Mouse (Mus musculus): Measurements from ENCODE around the gene Olfr353. TPM values are rescaled to one million over a fixed set of nuclear protein-coding genes. Genes with fewer than 3 reads are reported as not detected.

Olfr353 gene
- polyA plus RNA-seq (2021) = not detected

DNA sequence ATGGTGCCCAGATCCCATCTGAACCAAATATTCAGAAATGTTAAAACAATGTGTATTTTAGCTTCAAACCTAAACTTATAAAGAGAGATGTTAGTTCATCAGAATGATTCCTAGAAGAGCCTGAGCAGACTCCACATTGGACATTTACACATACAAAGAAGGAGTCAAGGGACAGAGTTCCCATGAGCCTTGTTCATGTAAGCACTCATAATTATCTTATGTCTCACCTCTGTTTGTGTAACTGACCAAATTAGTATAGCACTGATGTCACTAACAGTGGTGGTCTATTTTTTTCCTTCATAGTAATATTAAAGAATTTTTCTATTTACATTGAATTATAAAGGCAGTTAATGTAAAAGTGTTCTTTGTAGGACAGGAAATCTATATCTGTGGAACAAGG lies at the start of gene Olfr353:
Gene Olfr353 (minus strand): TSS at position 101 of the 400 bp plus-strand sequence.
- TF ChIP-seq CTCF (IDR thresholded peaks at IDR 0.05) = no peak
- POLR2A ChIA-PET = no interaction called here
- no peak for DNase-seq (ENCODE audit: low read depth, low spot score)

DNA sequence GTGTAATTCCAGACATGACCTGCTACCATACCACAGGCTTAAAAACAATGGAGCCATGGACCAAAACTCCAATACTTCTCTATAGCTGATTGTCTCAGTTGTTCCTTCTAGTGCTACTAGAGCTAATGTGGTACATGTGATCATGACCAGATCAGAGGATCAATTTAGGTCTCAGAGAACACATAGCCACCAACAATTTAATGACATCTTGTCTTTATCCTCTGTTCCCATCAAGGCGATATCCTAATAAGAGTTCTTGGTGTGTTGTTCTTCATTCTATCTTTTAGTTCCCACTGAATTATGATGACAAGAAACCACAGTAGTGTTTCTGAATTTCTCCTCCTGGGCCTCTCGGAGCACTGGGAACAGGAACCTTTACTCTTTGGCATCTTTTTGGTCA lies 44.1 kb upstream of the Olfr353 start, which contains the start of gene Olfr356:
Gene Olfr356 (plus strand): TSS at position 301 of the 400 bp plus-strand sequence.
- POLR2A ChIA-PET = no interaction called here
- no peak for TF ChIP-seq CTCF (IDR thresholded peaks at IDR 0.05)
- CTCF ChIA-PET = no interaction called here
- ATAC-seq = no peak
- H3K27me3 ChIP-seq = no peaks in the 10 kb centered on the region
- DNase-seq (ENCODE audit: low read depth, low spot score) = no peak
- in situ Hi-C loops (cut with MboI; ENCODE audit: low pct_unique_long_range_greater_than_20kb) = no loop called here

More for the DNA sequence above, at the start of gene Olfr353:
- CTCF ChIA-PET = no interaction called here
- in situ Hi-C loops (cut with MboI; ENCODE audit: low pct_unique_long_range_greater_than_20kb) = no loop called here
- no peaks in the 10 kb centered on the region for H3K27me3 ChIP-seq
- ATAC-seq = no peak

DNA sequence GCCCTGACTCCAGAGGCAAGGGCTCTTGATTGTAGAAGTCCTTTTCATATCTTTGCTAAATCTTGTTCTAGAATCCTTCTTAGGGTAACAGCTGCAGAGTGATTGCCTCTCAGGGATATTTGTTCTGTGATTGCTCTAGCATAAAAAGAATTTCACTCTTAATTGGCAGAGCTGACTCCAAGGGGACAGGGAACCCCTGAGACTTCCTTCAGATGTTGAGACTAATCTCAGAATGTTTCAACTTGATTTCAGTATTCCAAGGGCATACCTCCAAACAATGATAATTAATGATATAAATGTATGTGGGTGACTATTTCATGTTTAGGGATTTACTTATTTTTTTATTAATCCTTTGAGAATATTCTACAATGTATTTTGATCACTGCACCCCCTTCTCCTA lies 36.1 kb upstream of the Olfr353 start, which contains the start of gene Olfr355:
Gene Olfr355 (minus strand): TSS at position 101 of the 400 bp plus-strand sequence.
- no peak for ATAC-seq
- ChIA-PET CTCF (no interaction called here), POLR2A (no interaction called here)
- TF ChIP-seq CTCF (IDR thresholded peaks at IDR 0.05) = no peak
- H3K27me3 ChIP-seq = no peaks in the 10 kb centered on the region
- in situ Hi-C loops (cut with MboI; ENCODE audit: low pct_unique_long_range_greater_than_20kb) = no loop called here
- DNase-seq (ENCODE audit: low read depth, low spot score) = no peak

DNA sequence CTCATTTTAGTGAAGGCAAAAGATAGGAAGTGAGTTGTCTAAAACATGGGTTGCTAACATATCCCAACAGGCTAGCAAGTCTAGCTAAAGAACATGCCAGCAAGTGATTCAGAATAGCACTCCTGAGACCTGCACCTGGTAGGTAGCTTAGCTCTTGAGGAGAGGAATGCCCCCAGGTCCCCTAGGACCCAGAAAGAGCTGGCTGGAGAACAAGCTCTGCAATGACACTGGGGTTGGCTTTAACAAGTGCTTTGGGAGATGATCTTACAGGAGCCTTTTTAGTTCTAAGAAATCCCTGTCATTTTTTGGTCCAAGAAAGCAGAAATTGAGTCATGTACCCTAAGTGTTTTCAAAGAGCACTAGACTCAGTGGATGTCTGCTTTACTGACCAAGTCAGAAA lies 12.6 kb upstream of the Olfr353 start, which contains the start of gene Olfr354:
Gene Olfr354 (plus strand): TSS at position 301 of the 400 bp plus-strand sequence.
- no peaks in the 10 kb centered on the region for H3K27me3 ChIP-seq
- CTCF ChIA-PET = no interaction called here
- POLR2A ChIA-PET = no interaction called here
- in situ Hi-C loops (cut with MboI; ENCODE audit: low pct_unique_long_range_greater_than_20kb) = no loop called here
- TF ChIP-seq CTCF (IDR thresholded peaks at IDR 0.05) = no peak
- no peak for ATAC-seq
- DNase-seq (ENCODE audit: low read depth, low spot score) = no peak

DNA sequence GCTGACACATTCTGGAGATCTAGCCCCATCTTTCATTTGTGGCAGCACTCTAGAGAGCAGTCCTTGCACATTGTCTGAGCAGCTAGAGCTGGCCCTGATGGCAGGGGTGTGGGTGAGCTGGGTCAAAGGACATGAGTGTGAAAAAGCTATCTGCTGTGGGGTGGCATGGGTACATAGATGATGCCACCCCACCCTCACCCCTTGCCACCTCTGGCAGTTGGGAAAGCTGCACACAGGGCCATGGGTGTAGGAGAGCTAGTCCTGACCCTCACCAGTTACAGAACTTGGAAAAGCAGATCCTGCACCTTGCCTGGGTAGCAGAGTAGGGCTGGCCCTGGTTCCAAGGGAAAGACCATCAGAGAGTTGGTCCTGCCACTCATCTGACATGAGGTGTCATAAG lies 4.4 kb upstream of the Olfr353 start:
- DNase-seq (ENCODE audit: low read depth, low spot score) (no peak), ATAC-seq (no peak)
- ChIA-PET CTCF (no interaction called here), POLR2A (no interaction called here)
- TF ChIP-seq CTCF (IDR thresholded peaks at IDR 0.05) = no peak
- in situ Hi-C loops (cut with MboI; ENCODE audit: low pct_unique_long_range_greater_than_20kb) = no loop called here
- H3K27me3 ChIP-seq = no peaks in the 10 kb centered on the region

DNA sequence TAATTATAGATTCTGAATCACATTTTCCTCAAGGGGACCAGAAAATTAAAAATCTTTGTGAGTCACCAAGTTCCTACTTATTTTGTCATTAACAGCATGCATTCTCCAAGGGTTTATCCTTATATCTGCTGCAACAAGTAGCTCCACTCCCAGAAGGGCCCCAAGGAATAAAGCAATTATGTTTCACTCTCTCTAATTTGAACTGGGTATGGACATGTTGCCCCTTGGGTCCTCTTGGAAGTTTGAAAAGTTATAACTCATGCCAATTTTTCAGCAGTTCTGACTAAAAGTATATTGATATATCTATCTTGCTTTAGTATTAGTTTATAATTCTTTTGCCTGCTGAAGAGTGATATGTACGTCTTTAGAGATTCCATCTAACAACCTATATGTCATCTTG lies 24.6 kb downstream of the Olfr353 start, which contains the start of gene Olfr352:
Gene Olfr352 (plus strand): TSS at position 301 of the 400 bp plus-strand sequence.
- in situ Hi-C loops (cut with MboI; ENCODE audit: low pct_unique_long_range_greater_than_20kb) = no loop called here
- ChIA-PET POLR2A (no interaction called here), CTCF (no interaction called here)
- H3K27me3 ChIP-seq = no peaks in the 10 kb centered on the region
- ATAC-seq (no peak), DNase-seq (ENCODE audit: low read depth, low spot score) (no peak)
- no peak for TF ChIP-seq CTCF (IDR thresholded peaks at IDR 0.05)

DNA sequence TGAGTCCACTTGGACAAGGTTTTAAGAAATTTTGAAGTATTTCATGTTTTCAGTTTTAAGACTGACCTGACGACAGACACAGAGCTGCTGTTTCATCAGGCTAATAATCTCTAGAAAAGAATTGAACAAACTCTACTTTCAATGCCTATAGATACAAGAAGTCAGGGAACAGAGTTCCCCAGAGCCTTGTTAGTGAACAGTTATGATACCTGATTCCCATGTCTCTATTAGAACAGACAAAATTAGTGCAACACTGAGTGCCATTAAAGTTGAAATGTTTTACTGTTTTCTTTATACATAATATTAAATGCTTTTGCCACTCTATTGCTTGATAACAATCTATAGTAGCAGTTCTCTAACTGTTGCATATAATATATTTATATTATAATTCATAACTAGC lies 30.2 kb downstream of the Olfr353 start, which contains the start of gene Olfr351:
Gene Olfr351 (minus strand): TSS at position 101 of the 400 bp plus-strand sequence.
- no peak for TF ChIP-seq CTCF (IDR thresholded peaks at IDR 0.05)
- no peaks in the 10 kb centered on the region for H3K27me3 ChIP-seq
- POLR2A ChIA-PET = no interaction called here
- CTCF ChIA-PET = no interaction called here
- no peak for ATAC-seq
- in situ Hi-C loops (cut with MboI; ENCODE audit: low pct_unique_long_range_greater_than_20kb) = no loop called here
- DNase-seq (ENCODE audit: low read depth, low spot score) = no peak

DNA sequence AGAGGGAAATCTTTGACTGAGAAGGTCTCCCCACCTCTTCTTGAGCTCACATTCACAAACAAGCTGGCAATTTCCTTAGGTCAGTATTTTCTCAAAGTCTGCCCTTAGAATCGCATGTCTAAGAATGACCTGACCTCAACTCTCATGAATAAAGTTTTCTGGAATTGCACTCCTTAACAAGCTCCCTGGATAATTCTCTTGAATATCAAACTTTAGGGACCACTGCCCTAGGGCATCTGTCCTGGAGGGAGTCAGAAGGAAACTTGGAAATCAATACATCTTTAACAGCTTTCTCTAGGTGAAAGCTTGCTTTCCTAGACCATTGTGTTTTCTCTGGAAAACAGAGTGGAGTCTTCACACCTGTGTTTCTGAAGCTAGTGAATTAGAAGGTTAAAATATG lies 46.7 kb downstream of the Olfr353 start, which contains the start of gene Olfr350:
Gene Olfr350 (plus strand): TSS at position 301 of the 400 bp plus-strand sequence.
- no peaks in the 10 kb centered on the region for H3K27me3 ChIP-seq
- CTCF ChIA-PET = no interaction called here
- DNase-seq (ENCODE audit: low read depth, low spot score) (no peak), ATAC-seq (no peak)
- in situ Hi-C loops (cut with MboI; ENCODE audit: low pct_unique_long_range_greater_than_20kb) = no loop called here
- TF ChIP-seq CTCF (IDR thresholded peaks at IDR 0.05) = no peak
- POLR2A ChIA-PET = no interaction called here

Other genes starting within 250 kb of the Olfr353 start
- not detected for gene Olfr346, start 207.1 kb downstream of the Olfr353 start, polyA plus RNA-seq (2021)
- gene Olfr347, start 161.0 kb downstream of the Olfr353 start, polyA plus RNA-seq (2021) = not detected
- gene Olfr348, start 108.7 kb downstream of the Olfr353 start, polyA plus RNA-seq (2021) = not detected
- gene Olfr50, start 102.4 kb downstream of the Olfr353 start, polyA plus RNA-seq (2021) = not detected
- gene Olfr3, start 75.9 kb downstream of the Olfr353 start, polyA plus RNA-seq (2021) = not detected
- gene Olfr350, start 46.6 kb downstream of the Olfr353 start, polyA plus RNA-seq (2021) = not detected
- 0.06 TPM for gene Olfr351, start 30.3 kb downstream of the Olfr353 start, polyA plus RNA-seq (2021)
- gene Olfr352, start 24.5 kb downstream of the Olfr353 start, polyA plus RNA-seq (2021) = not detected
- not detected for gene Olfr354, start 12.7 kb upstream of the Olfr353 start, polyA plus RNA-seq (2021)
- not detected for gene Olfr355, start 36.0 kb upstream of the Olfr353 start, polyA plus RNA-seq (2021)
- not detected for gene Olfr356, start 44.2 kb upstream of the Olfr353 start, polyA plus RNA-seq (2021)
- not detected for gene Olfr357, start 100.9 kb upstream of the Olfr353 start, polyA plus RNA-seq (2021)
- not detected for gene Olfr358, start 116.4 kb upstream of the Olfr353 start, polyA plus RNA-seq (2021)
- not detected for gene Olfr360, start 172.8 kb upstream of the Olfr353 start, polyA plus RNA-seq (2021)
- gene Olfr361, start 196.4 kb upstream of the Olfr353 start, polyA plus RNA-seq (2021) = not detected
- gene Olfr362, start 225.0 kb upstream of the Olfr353 start, polyA plus RNA-seq (2021) = not detected
- not detected for gene Olfr364-ps1, start 246.4 kb upstream of the Olfr353 start, polyA plus RNA-seq (2021)

All from Patski (cell line).